Mouse (Mus musculus) forebrain, embryonic 14.5 days (tissue): ENCODE measurements at regions not wholly inside any gene's neighbourhood (a gene's known extent, or its start where the extent isn't known, plus 50 kb on each side); places are given as distances from the start of the nearest gene placed in this dataset. TPM values are rescaled to one million over a fixed set of nuclear protein-coding genes. Genes with fewer than 3 reads are reported as not detected.

Experiments
- microRNA-seq: library from miRNA; unstranded; fragments of <30 nt; microRNA quantifications from one replicate; pipeline ENCODE4, GENCODE M21; 2016

Small RNA genes lying in the stretch of these regions (microRNA-seq; reads per million reads assigned to microRNA genes)
- not detected for gene Mir21c
